Comparison of ENCODE assay signal across 7 mouse cellular contexts in the genomic region with DNA sequence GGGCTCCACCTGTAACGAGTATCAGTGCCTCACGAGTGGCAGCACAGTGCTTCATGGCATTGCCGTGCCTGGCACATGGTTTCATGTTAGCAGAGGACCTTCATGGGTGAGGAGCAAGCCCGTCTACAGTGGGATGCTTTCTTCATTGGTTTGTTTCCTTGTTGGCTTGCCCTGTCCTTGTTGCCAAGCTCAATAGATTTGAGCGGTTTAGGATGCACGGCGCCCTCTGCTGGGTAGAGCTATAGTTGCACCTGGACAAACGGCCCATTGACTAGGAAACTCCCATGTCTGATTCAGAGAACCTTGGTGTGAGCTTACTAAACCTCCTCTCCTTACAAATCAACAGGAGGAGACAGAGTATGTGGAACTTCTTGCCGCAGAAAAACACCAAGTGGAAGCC. TPM values are rescaled to one million over a fixed set of nuclear protein-coding genes. Genes with fewer than 3 reads are reported as not detected.
DNase-seq lines count a peak whose midpoint lies in the region; ATAC-seq lines count a peak whose summit lies in the region.

No protein-coding gene starts in this region.

- DNase-seq in CD4-positive, CD25-positive, alpha-beta regulatory T cell, adult 2 months (ENCODE audit: low read depth, low spot score), result peak; percentile 89
- DNase-seq in MEL-GATA-1-ER (ENCODE audit: extremely low read depth, low read depth), result peak; percentile 44
- DNase-seq in cerebellum, adult 9-10 months, result peak; percentile 82
- peak; percentile 38 to 66 for DNase-seq in gastrocnemius, postnatal 4 days (ENCODE audit: low spot score in 2 of 2)
- peak; percentile 81 to 83 for DNase-seq in layer of hippocampus, postnatal 10 days (ENCODE audit: low spot score in 2 of 2)
- peak; percentile 71 to 84 for DNase-seq in spleen, postnatal 10 days (ENCODE audit: low spot score in 2 of 2)

- peak; percentile 68 for ATAC-seq in megakaryocyte progenitor cell, adult 5-6 weeks (replicated peaks; ENCODE audit: poor library complexity)

RNA-seq across cellular contexts. Expression of gene Tmco3, which starts 4.4 kb away (rescaled TPM):
- total RNA-seq in gastrocnemius, postnatal 4 days (2021), result 10 to 100 TPM; 21.7 to 22.6 TPM
- 10 to 100 TPM; 43.8 to 45.6 TPM for total RNA-seq in layer of hippocampus, postnatal 10 days (2021)
- 10.1 and 10.5 TPM in 2 replicates for total RNA-seq in megakaryocyte progenitor cell, adult 5-6 weeks (2015)
- total RNA-seq in megakaryocyte progenitor cell, adult 5-6 weeks (2017), result 9.5 and 13.0 TPM in 2 replicates

RNA-seq across cellular contexts. Expression of gene Dcun1d2, which starts 4.4 kb away (rescaled TPM):
- total RNA-seq in gastrocnemius, postnatal 4 days (2021), result 10 to 100 TPM; 28.5 to 29.2 TPM
- total RNA-seq in layer of hippocampus, postnatal 10 days (2021), result 10 to 100 TPM; 27.6 to 29.7 TPM
- total RNA-seq in megakaryocyte progenitor cell, adult 5-6 weeks (2015), result 13.2 and 16.8 TPM in 2 replicates
- total RNA-seq in megakaryocyte progenitor cell, adult 5-6 weeks (2017), result 18.9 and 23.2 TPM in 2 replicates

RNA-seq across cellular contexts. Expression of gene Adprhl1, which starts 38.4 kb away (rescaled TPM):
- total RNA-seq in gastrocnemius, postnatal 4 days (2021), result 10 to 100 TPM; 78.0 to 80.2 TPM
- total RNA-seq in layer of hippocampus, postnatal 10 days (2021), result 1 to 10 TPM; 2.2 to 3.1 TPM
- total RNA-seq in megakaryocyte progenitor cell, adult 5-6 weeks (2015), result not detected in 2 replicates
- total RNA-seq in megakaryocyte progenitor cell, adult 5-6 weeks (2017), result not detected in 2 replicates

RNA-seq across cellular contexts. Expression of gene Tfdp1, which starts 46.2 kb away (rescaled TPM):
- total RNA-seq in gastrocnemius, postnatal 4 days (2021), result 10 to 100 TPM; 75.5 to 81.2 TPM
- total RNA-seq in layer of hippocampus, postnatal 10 days (2021), result 10 to 100 TPM; 70.9 to 75.2 TPM
- total RNA-seq in megakaryocyte progenitor cell, adult 5-6 weeks (2015), result 315 and 317 TPM in 2 replicates
- total RNA-seq in megakaryocyte progenitor cell, adult 5-6 weeks (2017), result 229 and 230 TPM in 2 replicates

Comparison
In these comparisons a context has a peak if more than half of its experiments do, and no peak if none do; other contexts are left out.
1. Peak in every context shown above with its lines: DNase-seq and ATAC-seq.
2. RNA of gene Adprhl1, which starts 38.4 kb away (total RNA-seq): 78.0 to 80.2 TPM in gastrocnemius, postnatal 4 days; 2.2 to 3.1 TPM in layer of hippocampus, postnatal 10 days and not detected in megakaryocyte progenitor cell, adult 5-6 weeks; every median in the first group is over 10 times any median in the second.